Mouse (Mus musculus): ENCODE data around the gene Ccdc60.

DNA sequence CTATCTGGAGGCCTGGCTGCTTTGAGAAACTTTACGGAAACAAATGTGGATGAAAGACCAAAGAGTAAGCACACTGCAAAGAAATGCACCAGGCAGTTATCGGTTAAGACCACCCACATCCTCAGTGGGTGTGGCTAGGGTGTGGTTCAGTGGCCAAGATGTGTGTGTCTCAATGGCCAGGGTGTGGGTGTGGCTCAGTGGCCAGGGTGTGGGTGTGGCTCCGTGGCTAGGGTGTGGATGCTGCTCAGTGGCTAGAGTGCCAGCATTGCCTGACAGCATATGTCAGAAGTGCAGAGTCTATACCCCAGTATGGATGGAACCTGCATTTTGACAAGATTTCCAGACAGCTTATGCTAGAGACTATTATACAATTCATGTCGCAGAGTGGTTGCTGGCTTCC is 34.9 kb downstream of the Ccdc60 start:
- TF ChIP-seq CTCF (IDR thresholded peaks at IDR 0.05; ENCODE audit: borderline replicate concordance, insufficient read depth, low read depth, low read length) = no peak
- TF ChIP-seq POLR2A (IDR thresholded peaks at IDR 0.05; ENCODE audit: borderline replicate concordance, insufficient read depth, low read length) = no peak

Data from cerebellum, adult 2 months (tissue).